Mouse (Mus musculus) thymus, adult 2 months (tissue): ENCODE results near the gene Rpl18. TPM values are rescaled to one million over a fixed set of nuclear protein-coding genes. Genes with fewer than 3 reads are reported as not detected.

ENCODE experiments used
- DNase-seq: peaks from one replicate; pipeline ENCODE4 v3.0.0; 2021
- H3K27ac ChIP-seq: fragments of 200-500 bp; 2 replicates; pipeline ENCODE4 v1.5.1; 2012; ENCODE audit warnings: low read length, control low read depth; ENCODE audit not compliant: control insufficient read depth, insufficient read depth
- H3K27me3 ChIP-seq: fragments of 200-500 bp; 2 replicates; pipeline ENCODE4 v1.6.1; 2012; ENCODE audit warnings: mild to moderate bottlenecking, low read length, moderate library complexity, mixed read lengths; ENCODE audit not compliant: control insufficient read depth, insufficient read depth
- H3K36me3 ChIP-seq: fragments of 200-500 bp; 2 replicates; pipeline ENCODE4 v1.6.1; 2012; ENCODE audit warnings: mild to moderate bottlenecking, low read length, moderate library complexity; ENCODE audit not compliant: control insufficient read depth, insufficient read depth
- H3K4me1 ChIP-seq: fragments of 200-500 bp; replicated peaks from 2 replicates; pipeline ENCODE4 v1.6.1; 2012; ENCODE audit warnings: low read length; ENCODE audit not compliant: control insufficient read depth, insufficient read depth
- H3K4me3 ChIP-seq: fragments of 200-500 bp; 2 replicates; pipeline ENCODE4 v1.5.1; 2012; ENCODE audit warnings: mild to moderate bottlenecking, low read length, control low read depth, moderate library complexity; ENCODE audit not compliant: control insufficient read depth, insufficient read depth
- CTCF ChIP-seq: fragments of 200-500 bp; IDR thresholded peaks from 2 replicates; pipeline ENCODE4 v1.5.1; 2012; ENCODE audit warnings: mild to moderate bottlenecking, control low read depth, low read length, moderate library complexity, borderline replicate concordance; ENCODE audit not compliant: control insufficient read depth, poor library complexity, insufficient read depth; ENCODE audit errors: extremely low read depth
- POLR2A ChIP-seq: fragments of 200-500 bp; IDR thresholded peaks from 2 replicates; pipeline ENCODE4 v1.6.1; 2012; ENCODE audit warnings: mild to moderate bottlenecking, low read length, control low read depth, moderate library complexity; ENCODE audit not compliant: control insufficient read depth, poor library complexity, insufficient read depth; ENCODE audit errors: extremely low read depth
- WGBS: fragments of 180-500 bp; shearing (Covaris S2); methylation state at CpG from one replicate; pipeline ENCODE4 v1.1.7; 2018; 5-methylcytosine and 5-hydroxymethylcytosine counted together
- polyA plus RNA-seq: library from polyadenylated mRNA; depleted of rRNA; stranded (reverse); fragments of >200 nt; gene quantifications from 2 replicates; pipeline ENCODE4 v1.2.3, GENCODE M21; 2012

Gene Rpl18
- polyA plus RNA-seq, 1 experiment, result 2,384 TPM

DNA sequence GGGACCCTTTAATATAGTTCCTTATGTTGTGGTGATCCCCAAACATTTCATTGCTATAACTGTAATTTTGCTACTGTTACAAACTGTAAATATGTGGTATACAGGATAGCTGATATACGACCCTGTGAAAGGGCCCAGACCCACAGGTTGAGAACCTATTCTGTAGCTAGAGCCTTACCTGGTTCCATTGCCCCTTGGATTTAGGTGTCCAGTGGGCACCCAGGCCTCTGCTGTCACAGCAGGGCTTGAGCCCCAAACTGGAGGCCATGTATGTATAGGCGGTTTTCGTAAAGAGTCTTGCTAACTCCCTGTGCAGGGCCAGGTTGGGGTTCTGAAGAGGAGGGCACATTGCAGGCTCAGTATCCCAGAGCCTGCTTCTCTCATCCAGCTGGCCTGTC lies 1.2 kb downstream of the Rpl18 start:
- DNase-seq, result no peak
- Histone ChIP-seq H3K27me3 (no peaks in the 10 kb centered on the region), H3K4me3 (no peak overlapping the region), H3K27ac (no peak overlapping the region), H3K36me3 (peaks cover 19% of the 10 kb centered on the region), H3K4me1 (peaks cover 37% of the 10 kb centered on the region)
- TF ChIP-seq POLR2A, result no peak
- no peak for TF ChIP-seq CTCF
- 90% methylated on average over 3 of the region's 3 CpGs for WGBS

DNA sequence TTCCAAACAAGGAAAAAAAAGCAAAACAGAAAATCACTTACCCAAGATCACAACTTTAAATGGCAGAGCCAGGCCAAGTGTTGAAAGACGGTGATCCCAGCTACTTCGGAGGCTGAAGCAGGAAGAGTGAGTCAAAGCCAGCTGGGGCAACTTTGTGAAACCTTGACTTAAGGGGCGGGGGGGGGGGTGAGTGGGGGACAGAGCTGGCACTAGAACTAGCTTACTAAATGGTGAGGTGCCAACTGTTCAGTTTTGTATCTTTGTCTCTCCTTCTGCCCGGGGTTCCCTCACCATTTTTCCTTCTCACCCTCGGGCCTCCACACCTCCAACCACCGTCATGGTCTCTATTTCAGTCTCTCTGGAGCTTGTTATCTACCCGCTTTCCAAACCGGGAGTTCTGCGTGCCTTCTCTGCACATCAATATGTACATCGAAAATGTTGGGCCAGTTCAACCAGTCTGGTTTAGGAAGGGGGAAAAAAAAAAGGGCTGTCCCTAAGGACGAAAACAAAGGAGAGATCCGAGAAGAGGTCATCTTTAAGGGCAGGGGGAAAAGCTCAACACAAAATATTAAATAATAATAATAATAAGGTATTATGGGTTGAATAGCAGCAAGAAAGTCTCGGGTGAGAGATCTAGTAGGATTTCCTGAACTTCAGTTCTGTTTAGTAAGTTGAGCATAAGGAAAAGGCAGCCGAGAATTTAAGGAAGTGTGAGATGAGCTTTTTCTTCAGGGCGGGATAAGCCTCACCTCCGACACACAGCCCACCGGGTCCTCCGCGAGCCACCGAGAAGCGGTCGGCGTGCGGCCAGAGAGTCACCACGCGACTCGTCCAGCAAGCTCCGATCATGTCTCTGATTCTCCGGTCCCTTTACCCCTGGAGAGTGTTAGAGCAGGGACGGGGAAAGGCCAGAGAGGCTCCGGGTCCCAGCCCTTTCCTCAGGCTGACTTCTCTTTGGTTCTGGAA lies 2.0 kb downstream of the Rpl18 start:
- peaks cover 19% of the 10 kb centered on the region for H3K36me3 ChIP-seq
- no peaks in the 10 kb centered on the region for H3K27me3 ChIP-seq
- H3K4me1 ChIP-seq, result peaks cover 37% of the 10 kb centered on the region
- DNase-seq, result no peak
- 8% methylated on average over 31 of the region's 31 CpGs for WGBS
- peak overlapping the region; percentile 41; the same call in 1 of the 2 replicates for H3K27ac ChIP-seq
- H3K4me3 ChIP-seq, result peak overlapping the region; percentile 80
- TF ChIP-seq CTCF (no peak), POLR2A (no peak)

DNA sequence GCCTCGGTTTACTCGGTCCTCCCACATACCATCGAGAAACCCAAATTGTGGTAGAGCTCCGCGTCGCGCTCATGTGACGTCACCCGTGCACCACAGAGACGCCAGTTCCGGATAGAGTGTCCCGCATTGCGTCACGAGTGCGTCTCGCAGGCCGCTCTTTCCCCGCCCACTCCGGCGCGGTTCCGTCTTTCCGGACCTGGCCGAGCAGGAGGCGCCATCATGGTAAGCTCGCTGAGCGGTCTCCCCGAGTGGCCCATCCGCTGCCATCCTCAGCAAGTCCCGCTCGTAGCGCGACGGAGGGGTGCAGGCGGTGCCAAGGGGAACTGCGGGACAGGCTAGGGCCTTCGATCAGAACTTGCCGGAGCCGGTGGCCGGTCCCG lies 2.7 kb downstream of the Rpl18 start, which contains the start of gene Sphk2:
Gene Sphk2, minus strand, starts transcription at position 85 of the 380 bp plus-strand sequence.
- Histone ChIP-seq H3K27ac (peak within 1 kb of the TSS; percentile 41), H3K4me1 (peaks cover 37% of the 10 kb centered on the region), H3K27me3 (no peaks in the 10 kb centered on the region), H3K36me3 (peaks cover 19% of the 10 kb centered on the region), H3K4me3 (peak within 1 kb of the TSS; percentile 80)
- WGBS, result under 1% methylated on average over 41 of the region's 41 CpGs
- peak; percentile 23; the same call in 1 of the 2 replicates for TF ChIP-seq CTCF
- TF ChIP-seq POLR2A, result peak; percentile 95
- DNase-seq, result peak; percentile 94

DNA sequence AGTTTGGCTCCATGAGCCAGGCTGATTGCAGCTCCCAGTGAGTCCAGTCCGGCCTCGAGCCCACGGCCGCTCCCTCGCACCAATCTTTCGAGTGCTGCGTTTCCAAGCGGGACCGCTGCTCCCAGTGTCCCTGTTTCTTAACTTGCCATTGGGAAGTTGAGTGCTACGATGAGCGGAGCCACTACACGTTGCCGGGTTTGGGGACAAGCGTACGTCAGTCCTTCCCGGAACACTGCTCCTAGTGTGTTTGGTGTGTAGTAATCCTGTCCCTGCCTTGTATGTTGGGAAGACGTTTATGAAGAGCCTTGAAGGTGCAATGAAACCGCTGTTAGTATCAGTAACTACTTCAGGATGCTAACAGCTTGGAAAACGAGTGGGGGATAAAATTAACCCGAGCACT lies 3.1 kb downstream of the Rpl18 start:
- Histone ChIP-seq H3K36me3 (peaks cover 19% of the 10 kb centered on the region), H3K27ac (peak overlapping the region; percentile 12), H3K4me3 (peak overlapping the region; percentile 80), H3K4me1 (peaks cover 37% of the 10 kb centered on the region), H3K27me3 (no peaks in the 10 kb centered on the region)
- no peak; the same call in 1 of the 2 replicates for TF ChIP-seq CTCF
- no peak for TF ChIP-seq POLR2A
- no peak for DNase-seq
- 0% methylated on average over 20 of the region's 20 CpGs for WGBS

DNA sequence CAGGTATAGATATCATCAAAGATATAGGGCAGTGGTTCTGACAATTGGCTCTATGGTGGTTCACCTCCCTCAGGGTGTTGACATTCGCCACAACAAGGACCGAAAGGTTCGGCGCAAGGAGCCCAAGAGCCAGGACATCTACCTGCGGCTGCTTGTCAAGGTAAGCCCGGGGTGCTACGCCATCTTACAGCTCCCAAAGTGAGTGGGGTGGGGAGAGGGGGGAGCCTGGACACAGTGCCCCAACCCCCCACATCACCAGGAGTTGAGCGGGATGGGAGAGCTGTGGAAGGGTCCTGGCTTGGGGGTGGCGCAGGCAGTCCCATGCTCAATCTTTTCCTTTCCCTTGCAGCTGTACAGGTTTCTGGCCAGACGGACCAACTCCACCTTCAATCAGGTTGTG lies 3.9 kb downstream of the Rpl18 start:
- H3K4me1 ChIP-seq, result peaks cover 34% of the 10 kb centered on the region
- no peak overlapping the region for H3K27ac ChIP-seq
- WGBS, result 90% methylated on average over 10 of the region's 10 CpGs
- no peak for TF ChIP-seq POLR2A
- no peak for TF ChIP-seq CTCF
- H3K27me3 ChIP-seq, result no peaks in the 10 kb centered on the region
- peaks cover 19% of the 10 kb centered on the region for H3K36me3 ChIP-seq
- no peak for DNase-seq
- H3K4me3 ChIP-seq, result no peak overlapping the region

DNA sequence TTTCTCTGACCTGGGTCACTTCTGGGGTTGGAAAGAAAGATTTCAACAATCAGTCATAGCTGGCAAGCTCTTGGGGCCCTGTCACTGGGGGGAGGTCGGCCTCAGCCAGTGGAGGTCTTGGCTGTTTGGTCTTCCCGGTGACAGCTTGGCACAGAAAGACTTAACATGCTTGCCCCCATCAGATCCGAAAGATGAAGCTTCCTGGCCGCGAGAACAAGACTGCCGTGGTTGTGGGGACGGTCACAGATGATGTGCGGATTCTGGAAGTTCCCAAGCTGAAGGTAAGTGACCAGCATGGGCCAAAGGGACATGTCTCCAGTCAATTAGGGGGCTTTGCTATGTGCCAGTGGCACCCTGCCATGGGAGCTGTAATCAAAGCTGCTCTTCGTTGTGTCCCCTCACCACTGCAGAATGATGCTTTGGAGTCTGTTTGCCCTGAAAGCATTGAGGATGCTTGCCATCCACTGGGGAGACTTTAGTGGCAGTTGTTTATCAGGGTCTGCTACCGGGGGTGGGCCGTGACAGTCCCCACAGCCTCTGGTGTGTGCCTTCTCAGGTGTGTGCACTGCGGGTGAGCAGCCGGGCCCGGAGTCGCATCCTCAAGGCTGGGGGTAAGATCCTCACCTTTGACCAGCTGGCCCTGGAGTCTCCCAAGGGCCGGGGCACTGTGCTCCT lies 4.6 kb downstream of the Rpl18 start:
- peaks cover 19% of the 10 kb centered on the region for H3K36me3 ChIP-seq
- no peaks in the 10 kb centered on the region for H3K27me3 ChIP-seq
- TF ChIP-seq POLR2A (no peak), CTCF (no peak)
- no peak overlapping the region for H3K27ac ChIP-seq
- DNase-seq, result no peak
- H3K4me3 ChIP-seq, result no peak overlapping the region
- peaks cover 28% of the 10 kb centered on the region for H3K4me1 ChIP-seq
- 94% methylated on average over 16 of the region's 16 CpGs for whole genome bisulfite sequencing
